Mouse (Mus musculus): Measurements from ENCODE around the gene Hist1h2ad. TPM values are rescaled to one million over a fixed set of nuclear protein-coding genes. Genes with fewer than 3 reads are reported as not detected.
A peak's percentile ranks its signal among the peaks of the same experiment; 100 is the strongest.
"Not testable (repeated sequence)": the region's sequence is repeated elsewhere in the genome, so short reads cannot be mapped to it uniquely, and the experiment has no call there.

Gene Hist1h2ad
- total RNA-seq (2014; rRNA removed) (5.4 and 11.5 TPM in 2 replicates), polyA plus RNA-seq (2012; rRNA removed) (1.1 TPM in 1 of 2 replicates, not detected in the other)

DNA sequence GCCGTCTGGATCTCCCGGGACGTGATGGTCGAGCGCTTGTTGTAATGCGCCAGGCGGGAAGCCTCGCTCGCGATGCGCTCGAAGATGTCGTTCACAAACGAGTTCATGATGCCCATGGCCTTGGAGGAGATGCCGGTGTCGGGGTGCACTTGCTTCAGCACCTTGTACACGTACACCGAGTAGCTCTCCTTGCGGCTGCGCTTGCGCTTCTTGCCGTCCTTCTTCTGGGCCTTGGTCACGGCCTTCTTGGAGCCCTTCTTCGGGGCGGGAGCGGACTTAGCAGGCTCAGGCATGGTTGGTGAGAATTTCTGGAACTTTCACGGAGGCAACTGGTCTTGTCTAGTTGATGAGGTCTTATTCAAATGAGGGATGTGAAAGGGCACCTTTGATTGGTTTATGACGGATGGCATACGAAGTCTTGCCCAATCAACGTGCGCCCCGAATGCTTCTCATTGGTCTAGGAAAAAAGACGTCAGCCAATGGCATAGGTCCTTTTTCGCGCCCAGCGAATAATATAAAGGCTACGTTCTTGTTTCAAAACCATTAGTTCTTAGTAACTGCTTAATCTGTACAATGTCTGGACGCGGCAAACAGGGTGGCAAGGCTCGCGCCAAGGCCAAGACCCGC lies at the start of gene Hist1h2ad, which contains the start of gene Hist1h2bf:
TSS of gene Hist1h2ad (plus strand) at position 484 of the 627 bp plus-strand sequence.
TSS of gene Hist1h2bf (minus strand) at position 299 of the 627 bp plus-strand sequence.
- DNase-seq (ENCODE audit: extremely low read depth, low read depth, low spot score) = peak; percentile 92
- H3K79me2 ChIP-seq (ENCODE audit: control insufficient read depth, insufficient read depth, low read length); H3K27me3 ChIP-seq (ENCODE audit: control insufficient read depth, insufficient read depth, low read length); H3K36me3 ChIP-seq (ENCODE audit: control insufficient read depth, insufficient read depth, low read length): not testable (repeated sequence)
- Histone ChIP-seq H3K4me3 (ENCODE audit: insufficient read depth, low read depth, low read length) (peak within 1 kb of the TSS; percentile 59; the same call in 1 of the 2 replicates), H3K4me1 (ENCODE audit: control insufficient read depth, insufficient read depth, low read length) (peaks cover 15% of the 10 kb centered on the region; the same call in 1 of the 2 replicates), H3K9ac (ENCODE audit: low read depth, low read length) (peak within 1 kb of the TSS; percentile 55; the same call in 1 of the 2 replicates), H3K27ac (replicated peaks; ENCODE audit: insufficient read depth, low read depth, low read length) (peak within 1 kb of the TSS; percentile 41)
- WGBS = 4% methylated on average over 42 of the region's 42 CpGs

DNA sequence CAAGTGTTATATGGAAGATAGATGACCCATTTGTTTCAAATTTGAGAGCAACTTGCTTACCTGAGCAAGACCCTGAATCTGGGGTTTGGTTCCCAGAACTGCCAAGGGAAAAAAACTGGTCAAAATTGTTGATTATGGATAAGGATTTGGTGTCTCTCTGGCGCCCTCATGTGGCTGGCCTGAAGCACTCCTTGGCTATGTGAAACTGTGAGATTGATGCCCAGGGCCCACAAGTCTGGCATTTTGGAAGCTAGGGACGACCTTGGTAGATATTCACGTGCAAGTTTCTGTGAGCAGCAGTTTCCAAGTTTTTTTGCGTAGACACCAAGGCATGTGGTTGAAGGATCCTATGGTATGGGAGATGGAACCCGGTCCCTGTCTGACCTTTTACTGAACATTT lies 49.5 kb upstream of the Hist1h2ad start:
- H3K36me3 ChIP-seq (ENCODE audit: control insufficient read depth, insufficient read depth, low read length) = no peaks in the 10 kb centered on the region
- H3K4me3 ChIP-seq (ENCODE audit: insufficient read depth, low read depth, low read length) = no peak overlapping the region
- WGBS = 11% methylated on average over 5 of the region's 5 CpGs
- no peaks in the 10 kb centered on the region for H3K4me1 ChIP-seq (ENCODE audit: control insufficient read depth, insufficient read depth, low read length)
- H3K79me2 ChIP-seq (ENCODE audit: control insufficient read depth, insufficient read depth, low read length) = no peaks in the 10 kb centered on the region
- no peaks in the 10 kb centered on the region for H3K27me3 ChIP-seq (ENCODE audit: control insufficient read depth, insufficient read depth, low read length)
- no peak overlapping the region for H3K27ac ChIP-seq (replicated peaks; ENCODE audit: insufficient read depth, low read depth, low read length)
- no peak overlapping the region for H3K9ac ChIP-seq (ENCODE audit: low read depth, low read length)
- DNase-seq (ENCODE audit: extremely low read depth, low read depth, low spot score) = peak; percentile 74
- TF ChIP-seq CTCF (IDR thresholded peaks at IDR 0.05; ENCODE audit: low read depth, low read length) (peak; percentile 85), POLR2A (IDR thresholded peaks at IDR 0.05; ENCODE audit: extremely low read depth, insufficient read depth, low read length) (no peak)

DNA sequence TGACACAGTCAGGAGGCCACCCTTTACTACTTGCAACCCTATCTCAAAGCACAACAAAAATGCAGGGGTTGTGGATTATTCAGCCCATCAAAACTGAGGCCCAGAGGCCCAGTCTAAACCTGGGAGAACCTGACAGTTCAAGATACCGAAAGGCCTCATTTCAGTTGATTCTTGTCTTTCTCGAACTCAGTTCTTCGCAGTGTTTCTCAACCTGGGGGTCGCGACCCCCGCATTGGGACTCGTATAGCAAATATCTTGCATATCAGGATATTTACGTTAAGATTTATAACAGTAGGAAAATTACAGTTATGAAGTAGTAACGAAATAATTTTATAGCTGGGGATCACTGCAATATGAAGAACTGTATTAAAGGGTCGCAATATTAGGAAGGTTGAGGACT lies 48.3 kb upstream of the Hist1h2ad start:
- no peak for DNase-seq (ENCODE audit: extremely low read depth, low read depth, low spot score)
- 5% methylated on average over 10 of the region's 10 CpGs for WGBS
- Histone ChIP-seq H3K36me3 (ENCODE audit: control insufficient read depth, insufficient read depth, low read length) (no peaks in the 10 kb centered on the region), H3K9ac (ENCODE audit: low read depth, low read length) (no peak overlapping the region), H3K4me3 (ENCODE audit: insufficient read depth, low read depth, low read length) (no peak overlapping the region), H3K27ac (replicated peaks; ENCODE audit: insufficient read depth, low read depth, low read length) (no peak overlapping the region), H3K79me2 (ENCODE audit: control insufficient read depth, insufficient read depth, low read length) (no peaks in the 10 kb centered on the region), H3K27me3 (ENCODE audit: control insufficient read depth, insufficient read depth, low read length) (no peaks in the 10 kb centered on the region), H3K4me1 (ENCODE audit: control insufficient read depth, insufficient read depth, low read length) (no peaks in the 10 kb centered on the region)
- TF ChIP-seq CTCF (IDR thresholded peaks at IDR 0.05; ENCODE audit: low read depth, low read length) (no peak), POLR2A (IDR thresholded peaks at IDR 0.05; ENCODE audit: extremely low read depth, insufficient read depth, low read length) (no peak)

DNA sequence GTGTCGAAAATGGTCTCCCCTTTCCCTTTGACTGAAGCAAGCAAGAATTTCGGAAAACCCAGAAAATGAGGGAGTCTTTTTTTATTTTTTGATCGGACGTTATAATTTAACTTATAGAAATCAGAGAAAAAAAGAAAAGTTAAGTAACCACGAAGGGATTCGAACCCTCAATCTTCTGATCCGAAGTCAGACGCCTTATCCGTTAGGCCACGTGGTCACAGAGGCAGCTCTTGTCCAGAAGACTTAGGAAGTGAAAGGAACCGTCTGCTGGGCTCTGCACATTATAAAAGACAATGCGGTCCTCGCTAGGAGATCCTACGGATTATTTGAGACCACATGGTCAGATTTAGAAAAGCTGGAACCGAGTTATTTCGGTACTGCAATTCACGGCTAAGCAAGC lies 47.9 kb upstream of the Hist1h2ad start:
- H3K36me3 ChIP-seq (ENCODE audit: control insufficient read depth, insufficient read depth, low read length) = no peaks in the 10 kb centered on the region
- no peak overlapping the region for H3K27ac ChIP-seq (replicated peaks; ENCODE audit: insufficient read depth, low read depth, low read length)
- no peaks in the 10 kb centered on the region for H3K79me2 ChIP-seq (ENCODE audit: control insufficient read depth, insufficient read depth, low read length)
- H3K9ac ChIP-seq (ENCODE audit: low read depth, low read length) = peak overlapping the region; percentile 55; the same call in 1 of the 2 replicates
- 1% methylated on average over 17 of the region's 17 CpGs for WGBS
- no peak for TF ChIP-seq CTCF (IDR thresholded peaks at IDR 0.05; ENCODE audit: low read depth, low read length)
- no peak for TF ChIP-seq POLR2A (IDR thresholded peaks at IDR 0.05; ENCODE audit: extremely low read depth, insufficient read depth, low read length)
- H3K27me3 ChIP-seq (ENCODE audit: control insufficient read depth, insufficient read depth, low read length) = no peaks in the 10 kb centered on the region
- peak overlapping the region; percentile 31 for H3K4me3 ChIP-seq (ENCODE audit: insufficient read depth, low read depth, low read length)
- peak; percentile 67 for DNase-seq (ENCODE audit: extremely low read depth, low read depth, low spot score)
- H3K4me1 ChIP-seq (ENCODE audit: control insufficient read depth, insufficient read depth, low read length) = no peaks in the 10 kb centered on the region

DNA sequence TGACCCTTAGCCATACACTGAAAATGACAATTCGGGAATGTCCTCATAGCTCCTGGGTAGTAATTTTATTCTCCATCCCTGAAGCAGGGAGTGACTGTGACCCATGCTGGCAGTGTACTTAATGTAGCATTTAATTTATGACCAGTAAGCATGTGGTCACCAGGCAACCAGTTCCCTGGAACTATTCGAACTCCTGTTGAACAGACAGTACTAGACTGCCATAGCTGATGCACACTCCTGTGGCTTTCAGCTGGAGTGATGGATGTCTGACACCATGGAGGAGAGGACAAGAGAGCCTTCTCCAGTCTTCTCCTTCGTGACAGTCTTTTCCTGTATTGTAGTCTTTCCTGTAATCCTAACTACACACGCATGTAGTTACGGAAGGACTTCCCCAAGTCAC lies 45.2 kb upstream of the Hist1h2ad start:
- TF ChIP-seq CTCF (IDR thresholded peaks at IDR 0.05; ENCODE audit: low read depth, low read length) = no peak
- TF ChIP-seq POLR2A (IDR thresholded peaks at IDR 0.05; ENCODE audit: extremely low read depth, insufficient read depth, low read length) = no peak
- Histone ChIP-seq H3K4me1 (ENCODE audit: control insufficient read depth, insufficient read depth, low read length) (peaks cover 7% of the 10 kb centered on the region), H3K27ac (replicated peaks; ENCODE audit: insufficient read depth, low read depth, low read length) (no peak overlapping the region), H3K36me3 (ENCODE audit: control insufficient read depth, insufficient read depth, low read length) (no peaks in the 10 kb centered on the region), H3K4me3 (ENCODE audit: insufficient read depth, low read depth, low read length) (no peak overlapping the region), H3K9ac (ENCODE audit: low read depth, low read length) (no peak overlapping the region), H3K79me2 (ENCODE audit: control insufficient read depth, insufficient read depth, low read length) (no peaks in the 10 kb centered on the region), H3K27me3 (ENCODE audit: control insufficient read depth, insufficient read depth, low read length) (no peaks in the 10 kb centered on the region)
- DNase-seq (ENCODE audit: extremely low read depth, low read depth, low spot score) = no peak
- 93% methylated on average over 5 of the region's 5 CpGs for WGBS

DNA sequence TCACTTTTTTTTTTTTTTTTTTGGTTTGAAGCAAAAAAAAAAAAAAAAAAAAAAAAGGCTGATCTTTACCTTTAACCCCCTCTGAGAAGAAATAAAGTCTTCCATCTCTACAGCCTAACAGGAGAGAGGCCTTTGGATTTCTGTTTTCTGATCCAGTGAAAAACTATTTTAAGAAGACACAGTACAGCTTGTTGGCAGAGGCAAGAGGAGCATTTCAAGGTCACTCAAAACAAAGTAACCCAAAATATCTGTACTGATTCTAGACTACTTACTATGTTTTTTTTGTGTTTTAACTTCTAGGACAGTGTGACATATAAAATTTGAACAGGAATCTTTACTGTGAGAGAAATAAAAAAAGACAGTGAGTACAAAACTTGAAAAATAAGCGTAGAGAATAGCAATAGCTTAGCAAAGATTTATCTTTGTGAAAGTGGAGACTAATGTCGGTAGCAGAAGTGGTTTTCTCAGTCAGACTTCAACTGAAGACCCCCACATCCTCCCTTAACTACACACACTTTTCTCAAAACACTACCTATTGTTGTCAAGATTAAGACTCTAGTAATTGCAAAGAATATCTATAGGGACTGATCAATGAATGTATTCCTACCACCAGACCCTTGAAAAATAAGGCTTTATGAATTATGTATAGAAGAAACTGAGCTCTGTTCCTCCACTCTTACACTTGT lies 44.6 kb upstream of the Hist1h2ad start:
- H3K27ac ChIP-seq (replicated peaks; ENCODE audit: insufficient read depth, low read depth, low read length) = no peak overlapping the region

More for the DNA sequence above, 44.6 kb upstream of the Hist1h2ad start:
- no peak for DNase-seq (ENCODE audit: extremely low read depth, low read depth, low spot score)
- no peaks in the 10 kb centered on the region for H3K36me3 ChIP-seq (ENCODE audit: control insufficient read depth, insufficient read depth, low read length)
- H3K4me3 ChIP-seq (ENCODE audit: insufficient read depth, low read depth, low read length) = peak overlapping the region; percentile 29; the same call in 1 of the 2 replicates
- no peak for TF ChIP-seq CTCF (IDR thresholded peaks at IDR 0.05; ENCODE audit: low read depth, low read length)
- no peak for TF ChIP-seq POLR2A (IDR thresholded peaks at IDR 0.05; ENCODE audit: extremely low read depth, insufficient read depth, low read length)
- no peak overlapping the region for H3K9ac ChIP-seq (ENCODE audit: low read depth, low read length)
- H3K27me3 ChIP-seq (ENCODE audit: control insufficient read depth, insufficient read depth, low read length) = no peaks in the 10 kb centered on the region
- H3K4me1 ChIP-seq (ENCODE audit: control insufficient read depth, insufficient read depth, low read length) = peaks cover 11% of the 10 kb centered on the region
- WGBS = 33% methylated on average over 2 of the region's 2 CpGs
- H3K79me2 ChIP-seq (ENCODE audit: control insufficient read depth, insufficient read depth, low read length) = no peaks in the 10 kb centered on the region
